Mouse (Mus musculus) hindbrain, embryonic 13.5 days (tissue): ENCODE results near the gene Slc6a13. TPM values are rescaled to one million over a fixed set of nuclear protein-coding genes. Genes with fewer than 3 reads are reported as not detected.

ENCODE experiments used
- microRNA-seq: library from miRNA; unstranded; fragments of <30 nt; microRNA quantifications from one replicate; pipeline ENCODE4, GENCODE M21; 2016
- polyA plus RNA-seq: library from polyadenylated mRNA; unstranded; fragments of >200 nt; fragmentation: Nextera tagmentation; extraction: Ambion mirVana; gene quantifications from 2 replicates; pipeline ENCODE4 v1.2.1, GENCODE M21; 2015

The Slc6a13 gene
- polyA plus RNA-seq, 1 experiment from 2014 or later: 36.9 TPM

Small RNA genes lying within 50 kb of the gene (microRNA-seq; reads per million reads assigned to microRNA genes)
- gene Gm24855: not detected

Other genes with a start within 250 kb of the Slc6a13 start
- 33.8 and 34.5 TPM in 2 replicates for gene Mical3, start 169.2 kb upstream of the Slc6a13 start, polyA plus RNA-seq
- gene Pex26, start 116.6 kb upstream of the Slc6a13 start, polyA plus RNA-seq: 13.9 and 14.7 TPM in 2 replicates
- 0.39 and 0.40 TPM in 2 replicates for gene Tuba8, start 89.5 kb upstream of the Slc6a13 start, polyA plus RNA-seq
- 0.96 and 1.0 TPM in 2 replicates for gene Usp18, start 54.3 kb upstream of the Slc6a13 start, polyA plus RNA-seq
- gene Slc6a12, start 42.8 kb downstream of the Slc6a13 start, polyA plus RNA-seq: 0.27 and 0.44 TPM in 2 replicates
- gene Iqsec3, start 173.5 kb downstream of the Slc6a13 start, polyA plus RNA-seq: 11.8 and 12.0 TPM in 2 replicates